Mouse (Mus musculus) cerebellum, adult 2 months (tissue): ENCODE data around the gene Arih1.

Experiments used
- CTCF ChIP-seq: fragments of 200-500 bp; IDR thresholded peaks from 2 replicates; pipeline ENCODE4 v1.5.1; 2011; ENCODE audit warnings: low read depth, mild to moderate bottlenecking, control low read depth, low read length, moderate library complexity, borderline replicate concordance; ENCODE audit not compliant: insufficient read depth
- POLR2A ChIP-seq: fragments of 200-500 bp; IDR thresholded peaks from 2 replicates; pipeline ENCODE4 v1.6.1; 2011; ENCODE audit warnings: low read length, control low read depth, borderline replicate concordance; ENCODE audit not compliant: insufficient read depth

DNA sequence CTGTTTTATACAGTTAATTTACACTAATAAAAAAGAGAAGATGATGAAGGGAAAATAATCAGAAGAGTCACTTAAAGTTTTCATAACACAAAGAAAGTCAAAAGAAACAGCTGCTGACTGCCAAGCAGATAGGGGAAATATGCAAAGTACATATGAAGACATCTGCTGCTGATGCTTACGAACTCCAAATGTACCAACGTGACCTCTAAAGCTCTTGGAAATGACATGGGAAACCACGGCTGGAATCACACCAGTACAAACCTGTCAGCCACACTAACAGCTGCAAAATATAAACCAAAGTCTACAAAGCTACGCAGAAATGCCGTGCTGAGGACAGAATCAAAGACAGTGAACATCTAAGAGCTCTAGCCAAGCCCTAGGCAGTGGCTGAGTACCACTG lies 147.3 kb downstream of the Arih1 start:
- TF ChIP-seq POLR2A (no peak), CTCF (no peak)
